Mouse (Mus musculus) T-helper 1 cell (primary cell): ENCODE measurements at regions not wholly inside any gene's neighbourhood (a gene's known extent, or its start where the extent isn't known, plus 50 kb on each side); places are given as distances from the start of the nearest gene placed in this dataset.

Experiments
- in situ Hi-C: fragments of 300-600 bp; cut with MboI, MseI; formaldehyde crosslinking; loops from one replicate; pipeline ENCODE4 v1.15.1; 2025; ENCODE audit warnings: high pct_unique_total_duplicates

- in situ Hi-C loops, result no loop called here
Observed at GRCm38 (mm10) chr11:6926036-6926435, 88.6 kb upstream of the Gm11983 start.

- in situ Hi-C loops, result no loop called here
Observed at GRCm38 (mm10) chr11:6924476-6924875, 87.0 kb upstream of the Gm11983 start.

GRCm38 (mm10) chr11:6923917-6924316, 86.5 kb upstream of the Gm11983 start:
- in situ Hi-C loops, result no loop called here

GRCm38 (mm10) chr11:6918546-6918945, 81.1 kb upstream of the Gm11983 start:
- in situ Hi-C loops, result no loop called here

GRCm38 (mm10) chr11:6905630-6906029, 68.2 kb upstream of the Gm11983 start:
- in situ Hi-C loops, result no loop called here

GRCm38 (mm10) chr11:6902991-6903390, 65.5 kb upstream of the Gm11983 start:
- in situ Hi-C loops, result no loop called here

- in situ Hi-C loops, result no loop called here
Observed at GRCm38 (mm10) chr11:6902271-6902670, 64.8 kb upstream of the Gm11983 start.

GRCm38 (mm10) chr11:6900769-6901481, 63.5 kb upstream of the Gm11983 start:
- in situ Hi-C loops, result no loop called here

GRCm38 (mm10) chr11:6900357-6900756, 62.9 kb upstream of the Gm11983 start:
- in situ Hi-C loops, result no loop called here

GRCm38 (mm10) chr11:6899271-6900005, 62.0 kb upstream of the Gm11983 start:
- in situ Hi-C loops, result no loop called here

GRCm38 (mm10) chr11:6898357-6899097, 61.1 kb upstream of the Gm11983 start:
- in situ Hi-C loops, result no loop called here

- in situ Hi-C loops, result no loop called here
Observed at GRCm38 (mm10) chr11:6895786-6896093, 58.3 kb upstream of the Gm11983 start.

GRCm38 (mm10) chr11:6894911-6895785, 57.7 kb upstream of the Gm11983 start:
- in situ Hi-C loops, result no loop called here

- in situ Hi-C loops, result no loop called here
Observed at GRCm38 (mm10) chr11:6893734-6894133, 56.3 kb upstream of the Gm11983 start.

GRCm38 (mm10) chr11:6893063-6893462, 55.6 kb upstream of the Gm11983 start:
- in situ Hi-C loops, result no loop called here

GRCm38 (mm10) chr11:6890450-6890849, 53.0 kb upstream of the Gm11983 start:
- in situ Hi-C loops, result no loop called here

GRCm38 (mm10) chr11:6889660-6890185, 52.3 kb upstream of the Gm11983 start:
- in situ Hi-C loops, result no loop called here

GRCm38 (mm10) chr11:6889120-6889519, 51.7 kb upstream of the Gm11983 start:
- in situ Hi-C loops, result no loop called here
